Mouse (Mus musculus): ENCODE measurements around the gene Ipo4.

DNA sequence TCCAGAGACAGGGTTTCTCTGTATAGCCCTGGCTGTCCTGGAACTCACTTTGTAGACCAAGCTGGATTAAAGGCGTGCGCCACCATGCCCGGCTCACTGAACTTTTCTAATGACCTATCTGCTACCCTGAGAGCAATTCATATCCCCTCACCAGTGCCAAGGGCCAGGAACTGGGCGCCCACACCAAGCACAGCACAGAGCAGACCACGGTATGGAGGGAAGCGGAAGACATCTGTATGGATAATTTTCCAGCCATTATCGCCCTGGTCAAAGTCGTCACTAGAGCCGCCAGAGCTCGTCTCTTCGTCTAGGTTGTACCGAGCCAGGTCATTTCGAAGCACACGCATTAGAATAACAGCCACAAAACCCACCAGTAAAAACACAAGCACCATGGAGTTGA, 5.1 kb upstream of the Ipo4 start:
- TF ChIP-seq POLR2A (IDR thresholded peaks at IDR 0.05; ENCODE audit: borderline replicate concordance, extremely low read depth, insufficient read depth, insufficient read length, poor library complexity, severe bottlenecking): no peak
- TF ChIP-seq CTCF (IDR thresholded peaks at IDR 0.05; ENCODE audit: borderline replicate concordance, extremely low read depth, insufficient read depth, insufficient read length): no peak
